Mouse (Mus musculus) right cerebral cortex, adult 2 months (tissue): Measurements from ENCODE around the gene Fv1.
"Not testable (repeated sequence)": the region's sequence is repeated elsewhere in the genome, so short reads cannot be mapped to it uniquely, and the experiment has no call there.

ENCODE experiments used
- DNase-seq, 2 experiments: peaks; one replicate each; pipeline ENCODE4 v3.0.0; 2021 to 2022; ENCODE audit warnings: low spot score in 2 of 2

Gene Fv1

DNA sequence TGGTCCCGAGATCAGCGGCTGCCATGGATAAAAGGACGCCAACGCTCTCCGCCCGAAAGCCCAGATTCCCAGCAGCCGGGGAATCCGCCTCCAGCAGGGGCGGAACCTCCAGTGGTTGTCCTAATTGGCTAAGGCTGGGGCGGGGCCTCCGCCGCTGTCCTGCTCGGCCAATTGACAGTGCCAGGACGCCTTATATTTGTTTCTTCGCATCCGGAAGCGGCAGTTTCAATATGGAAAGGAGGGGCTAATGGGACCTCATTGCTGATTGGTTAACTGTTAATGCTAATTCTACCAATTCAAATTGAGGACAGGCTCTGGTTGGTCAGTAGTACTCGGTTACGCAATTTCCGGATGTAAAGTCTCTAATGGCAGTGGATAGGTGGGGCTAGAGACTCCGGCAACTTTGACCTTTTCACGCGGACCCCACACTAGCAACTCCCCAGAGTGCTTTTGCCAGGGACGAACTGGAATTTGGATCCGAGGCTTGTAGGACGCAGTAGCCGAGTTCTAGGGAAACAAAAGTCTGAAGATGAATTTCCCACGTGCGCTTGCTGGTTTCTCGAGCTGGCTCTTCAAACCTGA lies at the start of gene Fv1, which contains the start of gene Miip:
TSS of gene Fv1 (plus strand) at position 530 of the 582 bp plus-strand sequence.
TSS of gene Miip (minus strand) at position 367 of the 582 bp plus-strand sequence.
- DNase-seq = peak; percentile 94 to 98

- DNase-seq = not testable (repeated sequence)
These were observed 49.1 kb upstream of the Fv1 start for GRCm38 (mm10) chr4:147819659-147820058.

- DNase-seq = not testable (repeated sequence)
These were observed 47.4 kb upstream of the Fv1 start for GRCm38 (mm10) chr4:147821414-147821813.

- DNase-seq = no peak
These were observed 44.4 kb upstream of the Fv1 start for GRCm38 (mm10) chr4:147824389-147824788.

- DNase-seq = peak in 1 of 2 experiments; percentile 23
These were observed 29.5 kb upstream of the Fv1 start for GRCm38 (mm10) chr4:147839282-147839681.

DNA sequence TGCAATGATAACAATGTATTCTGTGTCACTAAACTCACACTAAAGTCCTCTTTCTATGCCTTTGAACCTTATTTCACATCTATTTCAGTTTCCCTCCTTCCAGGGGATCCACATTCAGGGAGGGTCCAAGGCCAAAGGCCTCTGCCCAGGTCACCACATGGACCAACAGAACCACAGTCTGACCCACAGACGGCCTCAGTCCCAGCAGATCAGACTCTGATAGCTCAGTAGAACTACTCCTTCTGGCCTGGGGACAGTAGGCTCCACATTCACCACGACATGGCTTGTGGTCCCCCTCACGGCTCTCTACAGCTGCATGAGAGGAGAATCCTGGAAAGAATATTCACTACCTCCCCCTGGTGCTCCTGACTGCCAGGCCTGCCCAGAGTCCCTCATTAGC lies 25.9 kb upstream of the Fv1 start:
- no peak for DNase-seq

- DNase-seq = peak; percentile 79 to 81
These were observed 20.9 kb upstream of the Fv1 start, which contains the start of gene Zfp933 for GRCm38 (mm10) chr4:147847614-147848583. Gene Zfp933, minus strand, starts transcription at chr4:147848366.

DNA sequence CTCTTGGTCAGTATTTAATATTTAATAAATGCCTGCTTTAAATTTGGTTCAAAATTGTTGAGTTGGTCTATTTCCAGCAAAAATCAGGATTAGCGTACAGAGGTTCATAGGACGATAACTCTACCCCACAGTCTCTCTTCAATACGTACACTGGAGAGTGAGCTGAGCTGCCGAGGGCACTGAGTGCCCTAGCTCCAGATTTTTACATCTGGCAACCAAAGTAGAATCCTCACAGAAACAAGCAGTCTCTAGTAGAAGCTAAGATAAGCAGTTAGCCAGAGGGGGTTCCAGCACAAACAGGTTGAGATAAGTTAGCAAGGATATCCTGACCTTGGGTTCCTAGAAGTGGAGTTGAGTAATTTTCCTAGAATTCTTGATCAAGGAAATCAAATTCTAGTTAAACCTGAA lies 20.2 kb upstream of the Fv1 start:
- DNase-seq = no peak

DNA sequence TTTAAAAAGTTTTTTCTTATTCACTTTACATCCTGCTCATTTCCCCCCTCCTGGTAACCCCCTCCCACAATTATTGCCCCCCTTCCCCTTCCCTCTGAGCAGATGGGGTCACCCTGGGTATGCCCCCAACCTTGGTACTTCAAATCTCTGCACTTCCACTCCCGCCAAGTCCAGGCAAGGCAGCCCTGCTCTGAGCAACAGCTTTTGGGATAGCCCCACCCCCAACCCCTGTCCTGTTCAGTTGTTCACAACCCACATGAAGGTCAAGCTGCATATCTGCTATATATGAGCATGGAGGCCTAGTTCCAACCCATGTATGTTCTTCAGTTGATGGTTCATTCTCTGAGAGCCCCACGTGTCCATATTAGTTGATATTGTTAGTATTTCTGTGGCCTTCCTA lies 18.0 kb upstream of the Fv1 start:
- no peak for DNase-seq

DNA sequence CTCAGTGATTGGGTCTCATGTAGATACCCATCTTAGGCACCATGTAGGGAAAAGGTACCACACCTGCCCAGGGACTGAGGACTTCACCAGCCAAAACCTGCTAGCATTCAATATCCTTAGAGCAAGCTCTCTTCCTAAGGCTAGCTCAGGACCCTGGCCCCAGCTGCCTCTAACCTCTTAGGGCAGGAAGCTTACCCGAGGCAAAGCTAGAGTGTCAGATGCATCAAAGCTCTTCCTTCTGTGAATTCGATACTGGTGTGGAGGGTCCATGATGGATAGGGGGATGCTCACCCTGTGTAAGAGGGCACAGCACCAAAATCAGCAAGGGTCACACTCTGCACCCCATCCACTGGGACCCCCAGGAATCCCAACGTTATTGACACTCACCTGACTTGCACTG lies 6.7 kb upstream of the Fv1 start:
- DNase-seq = no peak

GRCm38 (mm10) chr4:147865651-147866050 lies 3.1 kb upstream of the Fv1 start:
- no peak for DNase-seq

DNA sequence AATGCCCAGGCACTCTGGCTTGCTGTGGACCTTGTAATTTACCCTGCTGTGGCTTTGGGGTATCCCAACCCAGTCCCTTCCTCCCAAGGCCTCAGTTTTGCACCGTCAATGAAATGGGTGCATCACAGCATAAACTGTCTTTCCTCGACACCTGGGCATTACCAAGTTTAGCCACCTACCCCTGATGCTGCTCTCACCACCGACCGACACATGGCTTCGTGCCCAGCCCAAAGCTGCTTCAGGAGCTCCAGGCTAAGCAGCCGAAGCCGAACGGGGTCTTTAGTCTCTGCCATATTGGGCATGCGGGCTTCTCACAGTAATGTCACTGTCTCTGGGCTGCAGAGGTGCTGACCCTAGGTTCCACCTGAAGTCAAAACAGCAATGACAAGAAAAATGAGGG lies 2.7 kb upstream of the Fv1 start:
- no peak for DNase-seq

GRCm38 (mm10) chr4:147866793-147867192 lies 2.0 kb upstream of the Fv1 start:
- DNase-seq = not testable (repeated sequence)

- no peak for DNase-seq
These were observed 973 bp upstream of the Fv1 start for GRCm38 (mm10) chr4:147867563-147868449.

GRCm38 (mm10) chr4:147869238-147869637 lies 459 bp downstream of the Fv1 start:
- no peak for DNase-seq

DNA sequence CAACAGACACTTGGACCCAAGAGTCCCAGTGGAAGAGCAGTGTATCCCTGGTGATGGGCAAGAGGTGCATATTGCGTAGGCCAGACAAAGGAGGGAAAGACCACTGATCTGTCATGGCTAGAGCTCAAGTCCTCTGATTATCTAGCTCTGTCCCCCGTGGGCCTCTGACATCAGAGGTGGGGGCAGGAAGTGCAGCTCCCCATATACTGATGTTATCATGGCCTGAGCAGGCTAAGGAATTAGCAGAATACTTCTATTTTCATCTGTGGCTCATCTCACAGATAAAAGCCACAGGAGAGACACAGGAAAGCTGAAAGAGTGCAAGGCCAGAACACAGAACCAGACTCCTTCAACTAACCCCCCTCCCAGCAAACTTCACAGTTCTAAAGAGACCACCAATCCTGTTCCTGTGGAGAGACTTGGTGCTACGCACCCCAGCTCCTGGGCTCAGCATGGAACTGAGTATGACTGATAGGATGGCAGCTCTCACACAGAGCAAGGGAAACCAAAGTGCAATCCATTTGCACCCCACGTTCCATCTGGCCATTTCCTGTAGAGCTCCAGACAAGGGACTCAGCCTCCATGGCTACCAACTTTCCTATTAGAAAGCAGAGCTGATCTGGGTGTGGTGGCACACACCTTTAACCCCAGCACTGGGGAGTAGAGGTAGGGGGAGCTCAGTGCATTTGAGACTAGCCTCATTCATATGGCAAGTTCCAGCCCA lies 7.2 kb downstream of the Fv1 start:
- DNase-seq = no peak

- DNase-seq = no peak
These were observed 9.8 kb downstream of the Fv1 start for GRCm38 (mm10) chr4:147878537-147878936.

- no peak for DNase-seq
These were observed 10.7 kb downstream of the Fv1 start for GRCm38 (mm10) chr4:147879456-147879855.

GRCm38 (mm10) chr4:147879865-147880264 lies 11.1 kb downstream of the Fv1 start:
- DNase-seq = no peak

GRCm38 (mm10) chr4:147881792-147882191 lies 13.0 kb downstream of the Fv1 start:
- no peak for DNase-seq

DNA sequence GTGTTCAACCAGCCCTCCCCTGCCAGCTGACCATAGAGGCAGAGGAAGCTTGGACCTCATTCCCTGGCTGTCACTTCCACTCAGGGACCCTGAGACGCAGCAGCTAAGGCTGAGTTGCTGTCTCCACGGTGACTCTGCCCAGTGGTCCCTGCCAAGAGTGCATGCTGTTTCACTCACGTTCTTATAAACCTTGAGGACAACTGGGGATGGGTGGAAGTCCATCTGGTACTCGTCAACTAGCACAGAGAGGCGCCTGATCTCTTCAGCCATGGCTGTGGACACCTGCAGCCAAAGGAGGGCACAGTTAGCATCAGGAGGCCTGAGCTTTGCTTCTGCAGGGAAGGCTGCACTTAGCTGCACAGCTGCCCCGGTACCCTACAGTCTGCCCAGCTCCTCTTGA lies 14.3 kb downstream of the Fv1 start:
- DNase-seq = no peak
